Mouse (Mus musculus): ENCODE measurements around the gene Ranbp17. TPM values are rescaled to one million over a fixed set of nuclear protein-coding genes. Genes with fewer than 3 reads are reported as not detected.
"Not testable (repeated sequence)": the region's sequence is repeated elsewhere in the genome, so short reads cannot be mapped to it uniquely, and the experiment has no call there.

Ranbp17 gene
- polyA plus RNA-seq, 1 experiment from 2014 or later = 3.3 TPM

DNA sequence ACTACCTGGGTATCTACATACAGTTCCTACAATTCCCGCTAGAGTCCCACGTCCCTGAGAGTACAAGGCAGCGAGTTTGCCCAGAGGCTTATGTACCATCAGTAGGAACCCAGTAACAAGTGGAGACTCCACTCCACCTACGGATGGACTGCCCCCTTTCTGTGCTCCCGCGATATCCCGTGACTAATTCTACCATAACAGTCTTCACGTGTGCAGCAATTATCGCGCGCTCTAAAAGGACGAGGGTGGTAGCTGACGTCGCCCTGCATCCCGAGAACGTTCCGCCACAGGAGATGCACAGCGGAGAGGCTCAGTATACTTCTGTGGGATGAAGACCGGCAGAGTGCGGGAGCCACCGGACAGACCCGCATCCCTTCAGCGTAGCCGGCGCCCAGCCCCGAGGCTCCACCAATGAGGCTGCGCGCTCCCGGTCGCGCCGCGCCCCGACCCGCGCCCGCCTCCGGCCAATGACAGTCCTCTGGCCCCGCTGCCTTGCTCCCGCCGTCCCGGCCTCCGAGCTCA, 631 bp downstream of the Ranbp17 start:
- peaks cover 17% of the 10 kb centered on the region for H3K4me1 ChIP-seq (replicated peaks)
- H3K9me3 ChIP-seq (replicated peaks) = no peaks in the 10 kb centered on the region
- DNase-seq = peak; percentile 61
- H3K27ac ChIP-seq = peak overlapping the region; percentile 47
- H3K27me3 ChIP-seq = no peaks in the 10 kb centered on the region
- peak overlapping the region; percentile 87 for H3K9ac ChIP-seq
- H3K4me2 ChIP-seq = peak overlapping the region; percentile 94
- peak overlapping the region; percentile 86 for H3K4me3 ChIP-seq (replicated peaks)
- no peaks in the 10 kb centered on the region for H3K36me3 ChIP-seq
- whole genome bisulfite sequencing (ENCODE audit: insufficient replicate concordance) = under 1% methylated on average over 36 of the region's 43 CpGs
- peak; percentile 91 for ATAC-seq (ENCODE audit: low read depth)

DNA sequence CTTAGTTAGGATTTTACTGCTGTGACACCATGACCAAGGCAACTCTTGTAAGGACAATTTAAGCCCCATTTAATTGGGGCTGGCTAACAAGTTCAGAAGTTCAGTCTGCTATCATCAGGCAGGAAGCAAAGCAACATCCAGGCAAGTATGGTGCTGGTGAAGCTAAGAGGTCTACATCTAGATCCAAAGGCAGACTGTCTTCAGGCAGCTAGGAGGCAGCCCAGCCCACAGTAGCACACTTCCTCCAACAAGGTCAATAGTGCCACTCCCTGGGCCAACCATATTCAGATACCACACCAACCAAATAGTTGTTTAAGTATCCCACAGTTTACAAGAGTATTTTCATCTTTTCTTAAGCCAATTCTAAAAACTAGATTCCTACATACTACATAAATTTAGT, 4.1 kb downstream of the Ranbp17 start:
- Histone ChIP-seq H3K4me1 (replicated peaks) (peaks cover 17% of the 10 kb centered on the region), H3K9me3 (replicated peaks) (no peaks in the 10 kb centered on the region), H3K4me2 (no peak overlapping the region), H3K27ac (no peak overlapping the region), H3K4me3 (replicated peaks) (no peak overlapping the region), H3K9ac (no peak overlapping the region), H3K27me3 (no peaks in the 10 kb centered on the region), H3K36me3 (no peaks in the 10 kb centered on the region)
- DNase-seq (no peak), ATAC-seq (ENCODE audit: low read depth) (no peak)

DNA sequence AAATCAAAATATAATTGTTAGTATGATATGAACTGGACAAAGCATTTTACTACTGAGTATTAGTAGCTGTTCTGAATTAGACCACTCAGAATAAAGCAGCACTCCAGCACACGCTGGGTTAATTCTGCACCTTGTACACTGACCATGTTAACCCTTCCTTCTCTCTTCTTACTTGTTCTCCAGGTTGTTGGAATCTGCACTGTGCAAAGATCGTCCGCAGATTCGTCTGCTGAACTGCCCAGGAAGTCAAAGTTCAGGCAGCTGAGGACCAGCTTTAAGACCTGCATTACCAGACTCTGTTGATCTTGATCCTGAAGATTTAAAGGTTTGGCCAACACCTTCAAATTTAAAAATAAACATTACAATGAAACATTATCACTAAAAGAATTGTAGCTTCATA, 27.8 kb downstream of the Ranbp17 start:
- H3K9ac ChIP-seq = no peak overlapping the region
- 0 out of 2 replicates have a peak, but pooled peaks cover 3% of the 10 kb centered on the region for H3K36me3 ChIP-seq
- no peak for DNase-seq
- H3K27me3 ChIP-seq = no peaks in the 10 kb centered on the region
- 64% methylated on average over 4 of the region's 4 CpGs for WGBS (ENCODE audit: insufficient replicate concordance)
- H3K4me1 ChIP-seq (replicated peaks) = no peaks in the 10 kb centered on the region
- H3K4me2 ChIP-seq = no peak overlapping the region
- H3K9me3 ChIP-seq (replicated peaks) = no peaks in the 10 kb centered on the region
- ATAC-seq (ENCODE audit: low read depth) = no peak
- no peak overlapping the region for H3K4me3 ChIP-seq (replicated peaks)
- no peak overlapping the region for H3K27ac ChIP-seq

DNA sequence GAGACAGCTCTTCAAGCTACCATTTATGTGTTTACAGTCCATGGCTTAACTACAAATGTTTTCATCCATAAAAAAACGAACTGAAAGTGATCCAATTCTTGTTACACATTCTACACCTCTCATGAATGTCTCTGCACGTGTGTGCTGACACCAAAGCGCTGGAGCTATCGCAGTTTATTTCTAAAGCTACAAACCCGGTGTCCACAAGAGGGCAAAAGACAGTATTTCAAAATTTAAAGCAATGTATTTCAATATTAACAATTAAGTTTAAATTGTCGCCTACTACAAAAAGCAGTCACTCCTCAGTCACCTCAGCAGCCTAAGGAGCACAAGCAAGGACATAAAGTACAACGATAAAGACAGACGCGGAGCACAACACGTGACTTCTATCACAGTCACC, 33.1 kb downstream of the Ranbp17 start:
- no peaks in the 10 kb centered on the region for H3K36me3 ChIP-seq
- H3K27ac ChIP-seq = no peak overlapping the region
- DNase-seq (no peak), ATAC-seq (ENCODE audit: low read depth) (no peak)
- H3K27me3 ChIP-seq = no peaks in the 10 kb centered on the region
- H3K4me2 ChIP-seq = no peak overlapping the region
- peaks cover 15% of the 10 kb centered on the region for H3K4me1 ChIP-seq (replicated peaks)
- WGBS (ENCODE audit: insufficient replicate concordance) = 83% methylated on average over 10 of the region's 10 CpGs
- no peaks in the 10 kb centered on the region for H3K9me3 ChIP-seq (replicated peaks)
- H3K4me3 ChIP-seq (replicated peaks) = no peak overlapping the region
- no peak overlapping the region for H3K9ac ChIP-seq

DNA sequence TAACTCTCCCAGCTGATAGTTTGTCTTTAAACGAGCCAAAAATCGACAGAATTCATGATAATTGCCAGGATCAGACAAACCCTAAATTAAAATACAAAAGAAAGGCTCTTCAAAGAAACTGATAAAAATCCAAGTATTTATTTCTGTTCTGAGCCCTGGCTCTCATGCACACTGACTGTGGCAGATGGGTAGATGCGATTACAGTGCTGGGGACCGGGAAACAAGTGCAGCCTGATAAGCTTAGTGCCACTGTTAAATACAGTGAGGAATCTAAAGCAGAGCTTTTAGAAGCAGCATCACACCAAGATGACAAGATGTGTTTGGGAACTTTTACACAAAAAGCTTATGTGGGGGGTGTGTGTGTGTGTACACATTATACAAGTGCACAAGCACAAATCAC, 34.3 kb downstream of the Ranbp17 start:
- Histone ChIP-seq H3K9ac (no peak overlapping the region), H3K27me3 (no peaks in the 10 kb centered on the region), H3K27ac (no peak overlapping the region), H3K4me1 (replicated peaks) (peaks cover 15% of the 10 kb centered on the region), H3K36me3 (no peaks in the 10 kb centered on the region), H3K4me2 (no peak overlapping the region), H3K9me3 (replicated peaks) (no peaks in the 10 kb centered on the region), H3K4me3 (replicated peaks) (no peak overlapping the region)
- DNase-seq (peak; percentile 45), ATAC-seq (ENCODE audit: low read depth) (peak; percentile 87)
- 23% methylated on average over 4 of the region's 4 CpGs for WGBS (ENCODE audit: insufficient replicate concordance)

DNA sequence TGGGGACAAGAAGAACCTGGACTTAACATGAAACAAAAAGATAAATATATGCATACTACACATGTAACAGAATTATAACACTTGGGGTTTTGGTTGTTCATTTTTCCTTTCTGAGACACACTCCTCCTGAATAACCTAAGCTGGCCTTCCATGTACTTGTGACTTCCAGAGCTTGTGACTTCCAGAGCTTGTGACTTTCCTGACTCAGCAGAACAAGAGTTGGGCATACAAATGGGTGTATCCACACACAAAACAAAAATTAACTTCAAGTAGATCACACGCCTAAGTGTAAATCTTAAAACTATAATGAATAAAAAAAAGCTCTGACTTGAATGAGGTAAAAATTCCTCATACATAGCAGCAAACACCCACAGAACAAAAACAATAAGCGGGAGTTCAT, 36.9 kb downstream of the Ranbp17 start:
- Histone ChIP-seq H3K9ac (no peak overlapping the region), H3K9me3 (replicated peaks) (no peaks in the 10 kb centered on the region), H3K27me3 (no peaks in the 10 kb centered on the region), H3K36me3 (no peaks in the 10 kb centered on the region), H3K4me3 (replicated peaks) (no peak overlapping the region), H3K4me2 (no peak overlapping the region), H3K27ac (no peak overlapping the region), H3K4me1 (replicated peaks) (peaks cover 15% of the 10 kb centered on the region)
- no peak for DNase-seq
- 73% methylated on average over 2 of the region's 2 CpGs for WGBS (ENCODE audit: insufficient replicate concordance)
- ATAC-seq (ENCODE audit: low read depth) = no peak

DNA sequence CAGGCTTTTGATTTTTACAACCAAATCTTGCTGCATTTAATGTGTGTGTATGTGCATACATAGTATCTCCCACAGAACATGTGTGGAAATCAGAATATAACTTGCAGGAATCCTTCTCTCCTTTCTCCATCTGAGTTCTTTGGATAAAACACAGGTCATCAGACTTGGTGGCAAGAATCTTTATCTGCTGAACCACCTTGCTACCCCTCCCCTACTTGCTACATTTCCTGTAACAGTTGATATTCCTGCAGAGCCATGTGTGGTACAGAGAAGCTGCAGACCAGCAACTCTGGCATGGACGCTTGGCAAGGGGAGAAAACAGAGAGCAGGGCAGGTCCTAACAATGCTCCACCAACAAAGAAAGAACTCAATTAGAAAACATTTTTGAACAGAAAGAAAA, 52.4 kb downstream of the Ranbp17 start:
- DNase-seq = peak; percentile 52
- peaks cover 6% of the 10 kb centered on the region for H3K4me1 ChIP-seq (replicated peaks)
- no peak overlapping the region for H3K4me2 ChIP-seq
- no peaks in the 10 kb centered on the region for H3K9me3 ChIP-seq (replicated peaks)
- H3K9ac ChIP-seq = no peak overlapping the region
- ATAC-seq (ENCODE audit: low read depth) = peak; percentile 86
- no peaks in the 10 kb centered on the region for H3K36me3 ChIP-seq
- 8% methylated on average over 1 of the region's 1 CpGs for WGBS (ENCODE audit: insufficient replicate concordance)
- H3K27me3 ChIP-seq = no peaks in the 10 kb centered on the region
- no peak overlapping the region for H3K27ac ChIP-seq
- no peak overlapping the region for H3K4me3 ChIP-seq (replicated peaks)

DNA sequence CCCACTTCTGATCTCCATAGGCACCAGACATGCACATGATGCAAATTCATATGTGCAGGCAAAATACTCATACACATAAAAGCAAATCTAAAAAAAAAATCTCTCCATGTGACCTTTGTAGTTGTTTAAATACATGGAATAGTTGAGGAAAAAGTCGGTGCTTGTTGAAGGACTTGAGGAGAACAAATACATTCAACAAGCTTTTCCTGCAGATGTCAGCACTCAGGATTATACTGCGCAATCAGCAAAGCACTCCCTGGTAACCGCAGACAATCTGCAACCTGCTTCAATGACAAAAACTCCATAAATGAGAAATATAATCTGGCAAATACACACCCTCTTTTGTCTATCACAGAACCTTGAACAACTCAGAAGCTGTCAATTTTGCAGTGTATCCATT, 59.5 kb downstream of the Ranbp17 start:
- Histone ChIP-seq H3K36me3 (no peaks in the 10 kb centered on the region), H3K9me3 (replicated peaks) (no peaks in the 10 kb centered on the region), H3K4me3 (replicated peaks) (no peak overlapping the region), H3K9ac (no peak overlapping the region), H3K4me2 (no peak overlapping the region), H3K27me3 (no peaks in the 10 kb centered on the region), H3K27ac (no peak overlapping the region), H3K4me1 (replicated peaks) (0 out of 2 replicates have a peak, but pooled peaks cover 3% of the 10 kb centered on the region)
- WGBS (ENCODE audit: insufficient replicate concordance) = 77% methylated on average over 3 of the region's 3 CpGs
- ATAC-seq (ENCODE audit: low read depth) = no peak
- no peak for DNase-seq

DNA sequence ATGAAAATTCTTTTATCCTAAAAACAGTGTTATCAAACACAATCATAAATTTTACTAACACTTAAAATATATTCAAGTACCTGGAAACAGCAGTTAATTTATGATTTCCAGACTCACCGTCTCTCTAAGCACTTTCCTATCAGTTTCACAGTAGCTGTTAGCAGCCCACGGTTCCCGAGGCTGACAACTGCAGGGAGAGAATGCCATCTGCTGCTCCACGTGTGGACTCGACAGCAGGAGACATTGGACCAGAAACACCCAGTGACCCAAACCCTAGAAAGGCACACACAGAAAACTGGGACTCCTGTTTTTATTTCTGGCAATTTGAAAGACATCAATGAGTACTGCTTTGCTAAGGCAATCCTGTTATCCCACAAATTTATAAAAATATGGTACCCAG, 79.7 kb downstream of the Ranbp17 start:
- DNase-seq (no peak), ATAC-seq (ENCODE audit: low read depth) (no peak)
- Histone ChIP-seq H3K9me3 (replicated peaks) (no peaks in the 10 kb centered on the region), H3K9ac (no peak overlapping the region), H3K36me3 (no peaks in the 10 kb centered on the region), H3K4me1 (replicated peaks) (no peaks in the 10 kb centered on the region), H3K4me3 (replicated peaks) (no peak overlapping the region), H3K27ac (no peak overlapping the region), H3K27me3 (no peaks in the 10 kb centered on the region), H3K4me2 (no peak overlapping the region)
- 47% methylated on average over 5 of the region's 5 CpGs for WGBS (ENCODE audit: insufficient replicate concordance)

DNA sequence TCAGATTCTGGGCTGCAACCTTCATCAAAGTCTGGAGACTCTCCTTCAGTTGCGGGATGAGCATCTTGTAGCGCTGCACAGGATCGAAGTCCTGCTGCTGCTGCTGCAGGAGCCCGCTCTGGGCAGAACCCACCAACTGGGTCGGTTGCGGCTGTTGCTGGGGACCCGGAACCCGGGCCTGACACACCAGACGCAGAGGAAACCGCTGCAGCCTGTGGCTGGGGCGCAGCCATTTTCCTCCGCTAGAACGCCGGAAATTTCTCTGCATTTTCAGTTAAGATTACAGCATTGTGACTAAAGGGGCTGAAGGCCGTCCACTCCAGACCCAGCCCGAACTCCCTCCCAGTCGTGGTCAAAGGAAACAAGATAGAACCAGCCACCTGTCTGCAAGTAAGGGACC, 85.3 kb downstream of the Ranbp17 start:
- not testable (repeated sequence) for H3K27me3 ChIP-seq; H3K9me3 ChIP-seq (replicated peaks); DNase-seq; H3K4me1 ChIP-seq (replicated peaks); H3K4me2 ChIP-seq; H3K4me3 ChIP-seq (replicated peaks); H3K27ac ChIP-seq; ATAC-seq (ENCODE audit: low read depth); H3K36me3 ChIP-seq; H3K9ac ChIP-seq
- 83% methylated on average over 17 of the region's 17 CpGs for WGBS (ENCODE audit: insufficient replicate concordance)

DNA sequence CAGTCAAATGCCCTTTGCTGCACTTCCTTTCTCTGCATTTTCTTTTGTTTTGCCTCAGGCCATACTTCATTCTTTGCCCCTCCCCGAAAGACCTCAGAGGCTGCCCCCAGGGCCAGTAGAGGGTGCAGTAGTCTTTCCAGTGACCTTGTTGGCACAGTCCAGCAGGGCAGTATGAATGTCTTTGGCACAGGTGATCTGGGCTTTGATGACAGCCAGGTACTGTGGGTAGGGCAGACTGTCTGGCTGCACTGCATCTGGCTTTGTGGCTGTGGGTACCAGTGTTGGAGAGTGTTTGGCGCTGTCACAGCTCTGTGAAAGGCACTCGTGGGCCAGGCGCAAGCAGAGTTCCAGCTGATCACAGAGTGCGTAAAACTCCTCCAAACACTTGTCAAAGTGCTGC, 85.8 kb downstream of the Ranbp17 start:
- not testable (repeated sequence) for H3K4me3 ChIP-seq (replicated peaks); ATAC-seq (ENCODE audit: low read depth); DNase-seq; H3K9me3 ChIP-seq (replicated peaks); H3K4me2 ChIP-seq; H3K36me3 ChIP-seq; H3K27ac ChIP-seq; H3K9ac ChIP-seq; H3K27me3 ChIP-seq; H3K4me1 ChIP-seq (replicated peaks)
- WGBS (ENCODE audit: insufficient replicate concordance) = 74% methylated on average over 5 of the region's 5 CpGs

DNA sequence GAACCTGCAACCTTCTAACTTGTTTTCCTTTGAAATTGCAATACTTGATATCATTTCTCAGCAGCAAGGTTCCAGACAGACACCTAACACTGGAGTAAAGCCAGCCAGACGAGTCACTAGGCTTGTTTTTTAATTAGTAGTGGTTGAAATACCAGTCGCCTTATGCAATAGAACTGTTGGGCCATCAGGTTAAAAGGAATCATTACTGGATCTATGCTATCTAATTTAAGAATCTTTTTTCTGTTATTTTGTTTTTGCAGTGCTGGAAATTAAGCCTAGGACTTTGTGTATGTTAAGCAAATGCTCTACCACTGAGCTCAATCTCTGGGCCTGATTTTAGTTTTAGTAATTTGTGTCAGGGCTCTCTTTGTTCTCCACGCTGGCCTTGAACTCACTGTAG, 91.3 kb downstream of the Ranbp17 start:
- no peak for DNase-seq
- H3K4me3 ChIP-seq (replicated peaks) = no peak overlapping the region
- H3K4me1 ChIP-seq (replicated peaks) = no peaks in the 10 kb centered on the region
- H3K36me3 ChIP-seq = no peaks in the 10 kb centered on the region
- H3K9ac ChIP-seq = no peak overlapping the region
- no peak for ATAC-seq (ENCODE audit: low read depth)
- H3K9me3 ChIP-seq (replicated peaks) = no peaks in the 10 kb centered on the region
- no peaks in the 10 kb centered on the region for H3K27me3 ChIP-seq
- 63% methylated on average over 3 of the region's 3 CpGs for WGBS (ENCODE audit: insufficient replicate concordance)
- H3K27ac ChIP-seq = no peak overlapping the region
- H3K4me2 ChIP-seq = no peak overlapping the region

Measured in liver, embryonic 13.5 days (tissue).